In the genomic region with DNA sequence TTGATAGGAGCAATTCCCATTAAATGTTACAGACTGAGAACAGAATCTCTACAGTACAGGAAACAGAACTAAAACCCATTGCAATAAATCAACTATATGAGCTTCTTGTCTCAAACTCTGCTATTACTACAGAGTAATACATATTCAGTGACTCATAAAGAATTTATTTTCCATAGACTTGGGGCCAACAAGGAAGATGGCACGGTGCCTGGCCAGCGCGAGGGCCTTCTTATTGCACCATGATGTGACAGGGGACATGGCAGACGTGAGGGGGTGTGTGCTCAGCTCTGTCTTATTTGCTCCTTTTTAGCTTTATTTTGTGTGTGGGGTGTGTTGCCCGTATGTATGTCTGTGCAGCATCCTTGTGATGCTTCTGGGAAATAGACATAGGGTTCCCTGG, we compare ENCODE assay signal across 12 mouse cellular contexts. TPM values are rescaled to one million over a fixed set of nuclear protein-coding genes. Genes with fewer than 3 reads are reported as not detected.
DNase-seq lines count a peak whose midpoint lies in the region; TF ChIP-seq lines count a peak whose summit lies in the region.
"Had no signal": no experiment of that assay in that cellular context is flagged by ENCODE, and none has a peak within 500 bp of the region (broad histone marks: within the 10 kb centered on the region; RNA-seq: fewer than 3 reads in every experiment).

No protein-coding gene starts in this region.

- TF ChIP-seq CTCF in embryonic fibroblast, embryonic 13.5 days (IDR thresholded peaks at IDR 0.05; ENCODE audit: borderline replicate concordance, insufficient read depth, low read length) = no peak

- peak overlapping the region; percentile 53 for H3K27ac ChIP-seq in embryonic fibroblast, embryonic 13.5 days (ENCODE audit: insufficient read depth, low read length)
- H3K27ac ChIP-seq in forebrain, embryonic 10.5 days = no peak overlapping the region
- H3K27ac ChIP-seq: embryonic facial prominence, embryonic 15.5 days; hindbrain, embryonic 12.5 days; neural tube, embryonic 13.5 days had no signal

- no peaks in the 10 kb centered on the region for H3K27me3 ChIP-seq in forebrain, embryonic 10.5 days (ENCODE audit: poor library complexity, severe bottlenecking)
- H3K27me3 ChIP-seq: embryonic facial prominence, embryonic 15.5 days; hindbrain, embryonic 12.5 days; neural tube, embryonic 13.5 days had no signal

- peak; percentile 10 for DNase-seq in gastrocnemius, adult 18-20 months (ENCODE audit: low spot score)
- DNase-seq in gastrocnemius, postnatal 36 days = no peak
- DNase-seq in left cerebral cortex, postnatal 4 days = peak; percentile 15
- no peak for DNase-seq in left cerebral cortex, adult 9 months (ENCODE audit: low spot score in 2 of 2)
- DNase-seq in urinary bladder, postnatal 10 days (ENCODE audit: low spot score) = peak; percentile 33
- no peak for DNase-seq in forebrain, embryonic 10.5 days (ENCODE audit: extremely low spot score, low spot score)
- no peak for DNase-seq in heart, adult 18-20 months
- DNase-seq: B cell, adult 2 months had no signal

- H3K4me1 ChIP-seq in embryonic fibroblast, embryonic 13.5 days (ENCODE audit: control insufficient read depth, insufficient read depth, low read length) = peaks cover 13% of the 10 kb centered on the region
- H3K4me1 ChIP-seq in forebrain, embryonic 10.5 days = peaks cover 5% of the 10 kb centered on the region; the same call in 1 of the 2 replicates
- H3K4me1 ChIP-seq: embryonic facial prominence, embryonic 15.5 days; hindbrain, embryonic 12.5 days; neural tube, embryonic 13.5 days had no signal

- TF ChIP-seq POLR2A in embryonic fibroblast, embryonic 13.5 days (IDR thresholded peaks at IDR 0.05; ENCODE audit: low read depth, low read length) = no peak

- intact Hi-C loops in gastrocnemius, postnatal 36 days (cut with DNase I) = no loop called here
- intact Hi-C loops in left cerebral cortex, postnatal 4 days (cut with DNase I) = no loop called here

- 92% methylated on average over 5 of the region's 5 CpGs for WGBS in forebrain, embryonic 10.5 days

- H3K9me3 ChIP-seq in forebrain, embryonic 10.5 days = peaks cover 7% of the 10 kb centered on the region; the same call in 1 of the 2 replicates
- H3K9me3 ChIP-seq: embryonic facial prominence, embryonic 15.5 days had no signal

- H3K4me3 ChIP-seq in embryonic fibroblast, embryonic 13.5 days (ENCODE audit: insufficient read depth, low read length) = no peak overlapping the region
- H3K4me3 ChIP-seq in forebrain, embryonic 10.5 days = no peak overlapping the region
- H3K4me3 ChIP-seq: embryonic facial prominence, embryonic 15.5 days; hindbrain, embryonic 12.5 days; neural tube, embryonic 13.5 days had no signal

- no peaks in the 10 kb centered on the region for H3K36me3 ChIP-seq in forebrain, embryonic 10.5 days (replicated peaks)
- H3K36me3 ChIP-seq: embryonic facial prominence, embryonic 15.5 days; hindbrain, embryonic 12.5 days; neural tube, embryonic 13.5 days had no signal

RNA-seq across cellular contexts. Expression of a gene that starts 37.8 kb away (rescaled TPM):
- total RNA-seq in gastrocnemius, adult 18-20 months (2021) = 10 to 100 TPM; 27.9 to 31.2 TPM
- total RNA-seq in gastrocnemius, postnatal 36 days (2021) = 10 to 100 TPM; 26.1 to 28.9 TPM
- total RNA-seq in left cerebral cortex, postnatal 4 days (2021) = 10 to 100 TPM; 45.9 to 52.1 TPM
- polyA plus RNA-seq in embryonic fibroblast, embryonic 13.5 days (2011; ENCODE audit: insufficient read length, low read depth, missing spikeins) = 94.6 and 102 TPM in 2 replicates
- 38.4 and 43.4 TPM in 2 replicates for polyA plus RNA-seq in forebrain, embryonic 10.5 days (2016; fragmentation: Nextera tagmentation; extraction: Ambion mirVana)
- total RNA-seq in heart, adult 18-20 months (2021) = 10 to 100 TPM; 71.3 to 77.6 TPM

Comparison
In these comparisons a context has a peak if more than half of its experiments do, and no peak if none do; other contexts are left out.
1. DNase-seq: peak in gastrocnemius, adult 18-20 months (single experiment), left cerebral cortex, postnatal 4 days (single experiment) and urinary bladder, postnatal 10 days (single experiment); none in gastrocnemius, postnatal 36 days (0 of 2), left cerebral cortex, adult 9 months (0 of 2), forebrain, embryonic 10.5 days (single experiment) and heart, adult 18-20 months (0 of 2).